Mouse (Mus musculus) MEL (cell line): Measurements from ENCODE around the gene Fyn. TPM values are rescaled to one million over a fixed set of nuclear protein-coding genes. Genes with fewer than 3 reads are reported as not detected.

Experiments
- DNase-seq: peaks from one replicate; pipeline ENCODE4 v3.0.0; 2011; ENCODE audit warnings: low read depth, low spot score
- H3K27ac ChIP-seq: 2 replicates; pipeline ENCODE4 v1.5.1; 2012; ENCODE audit warnings: low read depth, mild to moderate bottlenecking, control low read depth, low read length, moderate library complexity; ENCODE audit not compliant: control insufficient read depth
- H3K27me3 ChIP-seq, 2 experiments: fragments of 150-350 bp in 1 of 2; sonication (generic) in 1 of 2; 2 replicates each; pipeline ENCODE4 v1.6.1; 2012; ENCODE audit warnings: low read length in 2 of 2, mild to moderate bottlenecking in 2 of 2, improper control_type of control experiment in 1 of 2, moderate library complexity in 1 of 2; ENCODE audit not compliant: insufficient read depth in 2 of 2, control insufficient read depth in 1 of 2
- H3K36me3 ChIP-seq, 2 experiments: 2 replicates each; pipeline ENCODE4 v1.6.1; 2012 to 2014; ENCODE audit warnings: low read length in 2 of 2, improper control_type of control experiment in 1 of 2, inconsistent platforms in 1 of 2, mild to moderate bottlenecking in 1 of 2; ENCODE audit not compliant: insufficient read depth in 2 of 2, control insufficient read depth in 1 of 2
- H3K4me1 ChIP-seq, 2 experiments: fragments of 150-350 bp in 1 of 2; sonication (generic) in 1 of 2; 2 replicates each; pipeline ENCODE4 v1.6.1; 2012; ENCODE audit warnings: low read length in 2 of 2, improper control_type of control experiment in 1 of 2, mild to moderate bottlenecking in 1 of 2; ENCODE audit not compliant: insufficient read depth in 2 of 2, control insufficient read depth in 1 of 2
- H3K4me3 ChIP-seq, 2 experiments: fragments of 150-350 bp in 1 of 2; sonication (generic) in 1 of 2; 2 replicates each; pipeline ENCODE4 v1.5.1; 2012; ENCODE audit warnings: low read depth in 2 of 2, low read length in 2 of 2, mild to moderate bottlenecking in 2 of 2, moderate library complexity in 2 of 2, control low read depth in 1 of 2, improper control_type of control experiment in 1 of 2; ENCODE audit not compliant: control insufficient read depth in 1 of 2, insufficient read depth in 1 of 2
- H3K79me2 ChIP-seq: 2 replicates; pipeline ENCODE4 v1.6.1; 2012; ENCODE audit warnings: mild to moderate bottlenecking, low read length, moderate library complexity; ENCODE audit not compliant: control insufficient read depth, poor library complexity, insufficient read depth
- H3K9ac ChIP-seq: 2 replicates; pipeline ENCODE4 v1.6.1; 2012; ENCODE audit warnings: low read depth, mild to moderate bottlenecking, control low read depth, low read length, moderate library complexity; ENCODE audit not compliant: control insufficient read depth, poor library complexity, severe bottlenecking
- H3K9me3 ChIP-seq: fragments of 150-350 bp; sonication (generic); replicated peaks from 2 replicates; pipeline ENCODE4 v1.6.1; 2012; ENCODE audit warnings: mild to moderate bottlenecking, low read length, improper control_type of control experiment, moderate library complexity; ENCODE audit not compliant: insufficient read depth
- GATA1 ChIP-seq: IDR thresholded peaks from 2 replicates; pipeline ENCODE4 v1.6.1; 2011; ENCODE audit warnings: low read depth, low read length, improper control_type of control experiment
- JUND ChIP-seq: IDR thresholded peaks from 2 replicates; pipeline ENCODE4 v1.6.1; 2011; ENCODE audit warnings: low read depth, mild to moderate bottlenecking, improper control_type of control experiment, low read length
- KAT2A ChIP-seq: conservative IDR thresholded peaks from 2 replicates; pipeline ENCODE4 v1.6.1; 2012; ENCODE audit warnings: low read depth, low read length, improper control_type of control experiment, inconsistent platforms
- MAFK ChIP-seq: IDR thresholded peaks from 2 replicates; pipeline ENCODE4 v1.6.1; 2011; ENCODE audit warnings: low read depth, mild to moderate bottlenecking, low read length, improper control_type of control experiment, borderline replicate concordance
- MAX ChIP-seq: IDR thresholded peaks from 2 replicates; pipeline ENCODE4 v1.6.1; 2011; ENCODE audit warnings: low read length, improper control_type of control experiment
- MAZ ChIP-seq: IDR thresholded peaks from 2 replicates; pipeline ENCODE4 v1.6.1; 2012; ENCODE audit warnings: low read depth, mild to moderate bottlenecking, inconsistent platforms, low read length, improper control_type of control experiment
- MXI1 ChIP-seq: IDR thresholded peaks from 2 replicates; pipeline ENCODE4 v1.6.1; 2011; ENCODE audit warnings: mild to moderate bottlenecking, low read depth, low read length, improper control_type of control experiment
- MYB ChIP-seq: IDR thresholded peaks from 2 replicates; pipeline ENCODE4 v1.6.1; 2011; ENCODE audit warnings: mild to moderate bottlenecking, low read depth, low read length, improper control_type of control experiment
- RAD21 ChIP-seq: IDR thresholded peaks from 2 replicates; pipeline ENCODE4 v1.6.1; 2011; ENCODE audit warnings: mild to moderate bottlenecking, low read depth, low read length, improper control_type of control experiment
- SIN3A ChIP-seq: IDR thresholded peaks from 2 replicates; pipeline ENCODE4 v1.6.1; 2012; ENCODE audit warnings: low read length, improper control_type of control experiment, inconsistent platforms
- USF1 ChIP-seq: IDR thresholded peaks from 2 replicates; pipeline ENCODE4 v1.6.1; 2014; ENCODE audit warnings: low read depth, mild to moderate bottlenecking, inconsistent platforms, low read length, improper control_type of control experiment, moderate library complexity
- ZKSCAN1 ChIP-seq: IDR thresholded peaks from 2 replicates; pipeline ENCODE4 v1.6.1; 2012; ENCODE audit warnings: low read depth, mild to moderate bottlenecking, inconsistent platforms, low read length, improper control_type of control experiment, moderate library complexity
- polyA plus RNA-seq, 2 experiments: library from polyadenylated mRNA; stranded (reverse) in 1 of 2; unstranded in 1 of 2; fragments of >175 nt in 1 of 2; fragments of >200 nt in 1 of 2; gene quantifications; 2 replicates each; pipeline versions ENCODE4 v1.2.1 to v1.2.4; 2012; ENCODE audit warnings: low replicate concordance in 2 of 2, low read depth in 1 of 2; ENCODE audit not compliant: insufficient read length in 2 of 2, insufficient read depth in 1 of 2, missing spikeins in 1 of 2
- total RNA-seq: library from RNA; depleted of rRNA; stranded (reverse); fragments of 300-350 nt; gene quantifications from 2 replicates; pipeline ENCODE4 v1.2.3, GENCODE M21; 2012

Gene Fyn
- total and polyA plus RNA-seq, 3 experiments = 0.03 TPM; not detected in 2

GRCm38 (mm10) chr10:39587290-39587925 lies 218.8 kb downstream of the Fyn start:
- peak; percentile 80; the same call in 1 of the 2 replicates for TF ChIP-seq JUND
- TF ChIP-seq KAT2A = no peak
- TF ChIP-seq, all 39 proteins: peak for 1
- no peaks in the 10 kb centered on the region for H3K79me2 ChIP-seq
- no peaks in the 10 kb centered on the region for H3K9me3 ChIP-seq

GRCm38 (mm10) chr10:39587973-39588746 lies 219.5 kb downstream of the Fyn start:
- Histone ChIP-seq H3K9ac (no peak overlapping the region), H3K79me2 (no peaks in the 10 kb centered on the region), H3K27me3 (no peaks in the 10 kb centered on the region), H3K27ac (no peak overlapping the region), H3K4me3 (no peak overlapping the region), H3K4me1 (no peaks in the 10 kb centered on the region), H3K9me3 (no peaks in the 10 kb centered on the region), H3K36me3 (no peaks in the 10 kb centered on the region)
- no peak for DNase-seq
- TF ChIP-seq RAD21 (no peak), USF1 (no peak), MAFK (no peak), MXI1 (no peak), KAT2A (no peak), MYB (no peak), SIN3A (no peak), GATA1 (no peak), MAZ (no peak), ZKSCAN1 (no peak), MAX (no peak)

More at GRCm38 (mm10) chr10:39587290-39587925, 218.8 kb downstream of the Fyn start:
- no peaks in the 10 kb centered on the region for H3K27me3 ChIP-seq
- H3K27ac ChIP-seq = no peak overlapping the region
- no peak overlapping the region for H3K4me3 ChIP-seq
- H3K9ac ChIP-seq = no peak overlapping the region
- H3K36me3 ChIP-seq = no peaks in the 10 kb centered on the region
- H3K4me1 ChIP-seq = no peaks in the 10 kb centered on the region
- DNase-seq = no peak
